Mouse (Mus musculus) liver, embryonic 13.5 days (tissue): ENCODE measurements at regions not wholly inside any gene's neighbourhood (a gene's known extent, or its start where the extent isn't known, plus 50 kb on each side); places are given as distances from the start of the nearest gene placed in this dataset.

Experiments
- ATAC-seq: fragments of 200-750 bp; cut with Nextera tagmentation; 2 replicates; pipeline ENCODE4 v1.8.0; 2017; ENCODE audit warnings: low read depth, mild to moderate bottlenecking, moderate number of reproducible peaks, moderate library complexity
- DNase-seq: peaks from one replicate; pipeline ENCODE4 v3.0.0; 2022
- H3K27ac ChIP-seq: fragments of 300-500 bp; sonication (generic); 2 replicates; pipeline ENCODE4 v1.5.1; 2015; ENCODE audit warnings: moderate library complexity, mild to moderate bottlenecking, inconsistent platforms
- H3K27me3 ChIP-seq: fragments of 300-500 bp; sonication (generic); 2 replicates; pipeline ENCODE4 v1.6.1; 2015; ENCODE audit warnings: mild to moderate bottlenecking, inconsistent platforms
- H3K36me3 ChIP-seq: fragments of 300-500 bp; sonication (generic); 2 replicates; pipeline ENCODE4 v1.6.1; 2015; ENCODE audit warnings: mild to moderate bottlenecking, inconsistent platforms
- H3K4me1 ChIP-seq: fragments of 300-500 bp; sonication (generic); replicated peaks from 2 replicates; pipeline ENCODE4 v1.6.1; 2015; ENCODE audit warnings: inconsistent platforms
- H3K4me2 ChIP-seq: fragments of 300-500 bp; sonication (generic); 2 replicates; pipeline ENCODE4 v1.6.1; 2015; ENCODE audit warnings: inconsistent platforms, mild to moderate bottlenecking, moderate library complexity
- H3K4me3 ChIP-seq: fragments of 300-500 bp; sonication (generic); replicated peaks from 2 replicates; pipeline ENCODE4 v1.5.1; 2015; ENCODE audit warnings: mild to moderate bottlenecking, inconsistent platforms
- H3K9ac ChIP-seq: fragments of 300-500 bp; sonication (generic); 2 replicates; pipeline ENCODE4 v1.6.1; 2015; ENCODE audit warnings: mild to moderate bottlenecking, inconsistent platforms
- H3K9me3 ChIP-seq: fragments of 300-500 bp; sonication (generic); replicated peaks from 2 replicates; pipeline ENCODE4 v1.6.1; 2016; ENCODE audit warnings: inconsistent platforms
- WGBS: fragments of 180-500 bp; shearing (Covaris S2); methylation state at CpG from one replicate; pipeline ENCODE4 v1.1.7; 2015; ENCODE audit not compliant: insufficient replicate concordance; 5-methylcytosine and 5-hydroxymethylcytosine counted together

DNA sequence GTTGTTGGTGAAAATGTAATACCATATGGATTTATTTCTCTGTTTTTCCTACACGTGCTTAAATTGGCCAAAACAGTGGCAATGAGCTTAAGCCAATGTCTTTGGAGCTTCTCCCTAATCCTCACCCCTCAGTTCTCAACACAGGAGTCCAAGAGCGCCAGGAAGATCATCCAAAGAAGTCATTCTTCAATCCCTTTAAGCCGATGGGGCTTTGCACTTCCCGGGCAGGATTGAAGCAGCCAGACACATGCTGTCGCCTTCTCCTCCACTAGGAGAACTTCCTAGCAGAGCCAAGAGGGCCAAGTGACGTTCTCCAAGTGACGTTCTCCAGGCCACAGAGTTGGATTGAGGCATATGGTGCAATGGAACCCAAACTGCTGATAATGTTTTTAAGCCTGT lies 286.3 kb upstream of the Actbl2 start:
- no peaks in the 10 kb centered on the region for H3K27me3 ChIP-seq
- no peak overlapping the region for H3K9ac ChIP-seq
- DNase-seq (no peak), ATAC-seq (no peak)
- H3K9me3 ChIP-seq = no peaks in the 10 kb centered on the region
- 45% methylated on average over 7 of the region's 7 CpGs for WGBS
- H3K27ac ChIP-seq = no peak overlapping the region
- H3K4me1 ChIP-seq = peaks cover 7% of the 10 kb centered on the region; the same call in 1 of the 2 replicates
- H3K36me3 ChIP-seq = no peaks in the 10 kb centered on the region
- no peak overlapping the region for H3K4me3 ChIP-seq
- no peak overlapping the region for H3K4me2 ChIP-seq

DNA sequence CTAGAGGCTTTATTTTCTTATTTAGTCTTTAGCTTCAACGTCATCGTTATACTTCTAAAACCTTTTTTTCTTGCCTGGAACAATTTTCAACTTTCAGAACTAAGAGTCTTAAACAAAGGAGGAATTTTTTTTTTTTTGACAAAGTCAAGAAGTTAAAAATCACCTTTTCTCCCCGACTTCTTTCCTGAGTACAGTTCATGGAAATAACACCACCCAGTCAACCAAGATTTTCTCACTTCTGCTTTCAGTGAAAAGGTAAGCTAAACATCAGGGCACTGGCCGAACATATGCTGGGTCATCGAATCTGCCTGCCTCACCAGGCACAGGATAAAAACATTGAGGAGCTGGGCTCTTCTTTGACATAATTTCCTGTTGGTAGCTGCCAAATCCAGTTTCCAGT lies 277.4 kb upstream of the Actbl2 start:
- no peak for ATAC-seq

DNA sequence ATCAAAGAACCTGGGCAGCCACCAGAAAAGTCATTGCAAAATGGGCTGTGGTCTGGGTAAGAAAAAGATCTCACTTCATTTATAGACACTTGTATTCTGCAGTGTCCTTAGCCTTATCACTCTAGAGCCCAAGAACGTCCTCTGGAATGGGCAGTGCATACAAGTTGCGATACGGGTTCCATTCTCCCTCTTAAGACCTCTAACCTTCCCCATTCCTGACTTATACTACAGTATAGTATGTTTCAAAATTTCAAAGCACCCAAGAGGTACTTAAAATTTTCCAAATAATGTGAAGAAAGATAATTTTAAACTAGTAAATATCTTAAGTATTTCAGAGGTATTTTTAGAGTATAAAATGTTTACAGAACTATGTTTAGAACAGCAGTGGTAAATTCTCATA lies 276.8 kb upstream of the Actbl2 start:
- H3K9ac ChIP-seq = no peak overlapping the region
- no peaks in the 10 kb centered on the region for H3K27me3 ChIP-seq
- H3K27ac ChIP-seq = no peak overlapping the region
- no peaks in the 10 kb centered on the region for H3K9me3 ChIP-seq
- no peaks in the 10 kb centered on the region for H3K4me1 ChIP-seq
- no peak overlapping the region for H3K4me2 ChIP-seq
- H3K4me3 ChIP-seq = no peak overlapping the region
- WGBS = 73% methylated on average over 3 of the region's 3 CpGs
- ATAC-seq (no peak), DNase-seq (no peak)
- H3K36me3 ChIP-seq = no peaks in the 10 kb centered on the region

More for the DNA sequence above, 277.4 kb upstream of the Actbl2 start:
- Histone ChIP-seq H3K4me2 (no peak overlapping the region), H3K27ac (no peak overlapping the region), H3K36me3 (no peaks in the 10 kb centered on the region), H3K9me3 (no peaks in the 10 kb centered on the region), H3K4me3 (no peak overlapping the region), H3K4me1 (no peaks in the 10 kb centered on the region), H3K9ac (no peak overlapping the region), H3K27me3 (no peaks in the 10 kb centered on the region)
- 71% methylated on average over 5 of the region's 5 CpGs for WGBS
- DNase-seq = no peak

DNA sequence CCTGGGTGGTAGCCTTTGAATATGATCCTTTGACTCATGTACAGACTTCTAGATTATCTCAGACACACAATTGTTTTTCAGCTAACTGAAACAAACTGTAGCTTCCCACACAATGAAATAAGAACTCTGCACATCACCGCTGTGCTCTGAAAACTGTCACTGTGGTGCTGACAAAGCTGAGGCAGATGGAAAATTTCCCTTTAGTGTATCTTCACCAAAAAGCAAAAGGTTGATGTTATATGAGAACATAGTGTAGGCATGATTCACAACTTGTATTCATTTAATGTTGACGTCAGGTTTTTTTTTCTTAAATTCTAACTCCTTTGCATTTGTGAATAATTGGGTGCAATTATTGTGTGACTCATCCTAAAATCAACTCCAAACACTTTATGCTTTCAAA lies 264.1 kb upstream of the Actbl2 start:
- Histone ChIP-seq H3K4me3 (no peak overlapping the region), H3K4me1 (no peaks in the 10 kb centered on the region), H3K27me3 (no peaks in the 10 kb centered on the region), H3K27ac (no peak overlapping the region), H3K4me2 (no peak overlapping the region), H3K9me3 (no peaks in the 10 kb centered on the region), H3K9ac (no peak overlapping the region), H3K36me3 (no peaks in the 10 kb centered on the region)
- WGBS = 85% methylated on average over 2 of the region's 2 CpGs
- no peak for DNase-seq
- no peak for ATAC-seq

DNA sequence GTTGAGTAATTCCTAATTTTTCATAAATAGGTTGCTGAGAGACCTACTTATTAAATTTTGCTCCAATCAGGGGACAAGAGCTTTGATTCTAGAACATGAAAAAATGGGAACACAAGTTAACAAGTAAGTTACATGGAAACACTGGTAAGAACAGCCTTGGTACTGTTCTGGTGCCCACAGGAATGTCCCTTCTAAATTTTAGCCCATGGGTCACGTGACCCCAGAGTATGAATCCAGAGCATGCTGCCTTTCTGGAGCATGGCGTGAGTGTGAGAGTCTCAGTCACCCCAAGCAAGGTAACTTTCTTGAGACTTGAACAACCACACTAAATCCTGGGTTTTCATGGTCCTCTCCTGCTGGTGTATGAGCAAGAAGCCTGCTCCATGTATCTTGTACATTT lies 263.7 kb upstream of the Actbl2 start:
- DNase-seq (no peak), ATAC-seq (no peak)
- Histone ChIP-seq H3K27ac (no peak overlapping the region), H3K9ac (no peak overlapping the region), H3K4me1 (no peaks in the 10 kb centered on the region), H3K4me2 (no peak overlapping the region), H3K4me3 (no peak overlapping the region), H3K27me3 (no peaks in the 10 kb centered on the region), H3K36me3 (no peaks in the 10 kb centered on the region), H3K9me3 (no peaks in the 10 kb centered on the region)
- 70% methylated on average over 2 of the region's 2 CpGs for WGBS

DNA sequence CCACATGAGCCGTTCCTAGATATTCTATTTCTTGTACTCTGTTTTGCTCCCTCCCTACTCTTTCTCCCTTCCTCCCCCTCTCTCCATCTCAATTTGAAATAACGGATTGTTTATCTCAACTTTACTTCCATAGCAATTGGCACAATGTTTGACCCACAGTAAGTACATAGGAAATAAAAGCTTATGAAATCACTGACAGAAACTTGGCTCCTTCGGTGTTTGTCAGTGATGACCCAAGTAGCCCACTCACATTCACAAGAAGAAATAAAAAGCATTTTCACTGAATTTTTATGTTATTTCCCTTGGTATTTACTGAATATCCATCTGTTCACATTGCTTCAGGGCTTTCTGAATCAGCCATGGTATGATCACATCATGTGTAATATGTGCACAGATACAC lies 260.2 kb upstream of the Actbl2 start:
- 57% methylated on average over 3 of the region's 3 CpGs for WGBS
- Histone ChIP-seq H3K4me1 (no peaks in the 10 kb centered on the region), H3K27me3 (no peaks in the 10 kb centered on the region), H3K4me3 (no peak overlapping the region), H3K9ac (no peak overlapping the region), H3K4me2 (no peak overlapping the region), H3K9me3 (no peaks in the 10 kb centered on the region), H3K36me3 (no peaks in the 10 kb centered on the region), H3K27ac (no peak overlapping the region)
- ATAC-seq (no peak), DNase-seq (no peak)

DNA sequence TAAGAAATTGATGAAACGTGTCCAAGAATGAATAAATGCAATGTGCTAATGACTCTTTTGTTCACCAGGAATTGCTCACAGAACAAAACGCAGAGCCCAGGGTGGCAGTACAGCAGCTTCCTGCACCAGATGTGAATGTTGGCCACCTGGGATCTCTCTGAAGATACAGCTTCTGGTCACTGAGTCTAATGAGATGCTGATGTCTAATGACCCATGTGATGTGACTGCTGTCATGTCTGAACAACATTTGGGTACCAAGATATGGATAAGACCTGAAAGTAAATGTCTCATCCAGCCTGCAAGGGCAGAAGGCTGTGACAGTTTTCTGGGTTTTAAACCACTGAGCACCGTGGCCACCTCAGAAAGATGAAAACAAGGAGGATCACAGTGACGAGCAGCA lies 252.1 kb upstream of the Actbl2 start:
- WGBS = 61% methylated on average over 4 of the region's 4 CpGs
- Histone ChIP-seq H3K9ac (no peak overlapping the region), H3K4me1 (no peaks in the 10 kb centered on the region), H3K36me3 (no peaks in the 10 kb centered on the region), H3K9me3 (no peaks in the 10 kb centered on the region), H3K27me3 (no peaks in the 10 kb centered on the region), H3K27ac (no peak overlapping the region), H3K4me3 (no peak overlapping the region), H3K4me2 (no peak overlapping the region)
- ATAC-seq (no peak), DNase-seq (no peak)

DNA sequence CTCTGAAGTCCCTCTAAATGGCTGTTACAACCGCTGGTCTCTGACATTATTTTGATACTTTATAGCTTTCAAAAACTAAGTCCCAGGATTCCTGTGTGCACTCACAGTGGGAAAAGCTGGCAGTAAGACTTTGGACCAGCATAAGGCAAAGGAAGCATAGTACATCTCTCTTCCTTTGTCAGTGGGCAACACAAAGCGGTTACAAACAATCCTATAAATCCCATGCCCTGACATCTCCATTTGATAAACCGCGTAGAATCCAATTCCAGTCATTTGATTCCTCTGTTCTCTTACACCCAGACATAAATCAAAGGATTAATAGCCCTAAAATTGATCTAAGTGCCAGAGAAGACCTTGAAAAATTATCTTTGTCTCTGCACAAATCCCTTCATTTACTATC lies 240.7 kb upstream of the Actbl2 start:
- H3K4me1 ChIP-seq = no peaks in the 10 kb centered on the region
- H3K9ac ChIP-seq = no peak overlapping the region
- H3K4me3 ChIP-seq = no peak overlapping the region
- 79% methylated on average over 4 of the region's 4 CpGs for WGBS
- H3K9me3 ChIP-seq = no peaks in the 10 kb centered on the region
- H3K27ac ChIP-seq = no peak overlapping the region
- no peak for DNase-seq
- no peaks in the 10 kb centered on the region for H3K27me3 ChIP-seq
- H3K4me2 ChIP-seq = no peak overlapping the region
- H3K36me3 ChIP-seq = no peaks in the 10 kb centered on the region
- no peak for ATAC-seq

DNA sequence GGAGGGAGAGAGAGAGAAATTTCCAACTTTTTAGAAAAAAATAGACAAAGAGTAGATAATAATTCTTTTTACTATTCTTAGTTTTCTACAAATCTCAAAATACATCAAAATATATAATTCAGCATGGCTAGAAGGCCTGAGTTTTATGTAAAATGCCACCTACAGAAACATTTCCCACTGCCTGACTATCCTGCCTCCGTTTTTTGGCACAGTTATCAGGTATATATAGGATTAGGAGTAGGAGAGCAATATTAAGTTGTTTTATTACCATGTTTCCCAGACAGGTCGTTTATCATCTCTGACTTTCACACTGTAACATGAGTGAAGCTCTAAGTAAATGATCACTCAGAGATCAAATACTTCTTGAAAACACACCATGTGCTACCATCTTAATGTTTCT lies 224.7 kb upstream of the Actbl2 start:
- no peak overlapping the region for H3K9ac ChIP-seq
- no peaks in the 10 kb centered on the region for H3K4me1 ChIP-seq
- WGBS = 38% methylated on average over 2 of the region's 2 CpGs
- no peaks in the 10 kb centered on the region for H3K9me3 ChIP-seq
- no peak for ATAC-seq
- no peak overlapping the region for H3K4me3 ChIP-seq
- no peak overlapping the region for H3K4me2 ChIP-seq
- H3K27ac ChIP-seq = no peak overlapping the region
- H3K36me3 ChIP-seq = no peaks in the 10 kb centered on the region
- H3K27me3 ChIP-seq = no peaks in the 10 kb centered on the region
- DNase-seq = no peak

DNA sequence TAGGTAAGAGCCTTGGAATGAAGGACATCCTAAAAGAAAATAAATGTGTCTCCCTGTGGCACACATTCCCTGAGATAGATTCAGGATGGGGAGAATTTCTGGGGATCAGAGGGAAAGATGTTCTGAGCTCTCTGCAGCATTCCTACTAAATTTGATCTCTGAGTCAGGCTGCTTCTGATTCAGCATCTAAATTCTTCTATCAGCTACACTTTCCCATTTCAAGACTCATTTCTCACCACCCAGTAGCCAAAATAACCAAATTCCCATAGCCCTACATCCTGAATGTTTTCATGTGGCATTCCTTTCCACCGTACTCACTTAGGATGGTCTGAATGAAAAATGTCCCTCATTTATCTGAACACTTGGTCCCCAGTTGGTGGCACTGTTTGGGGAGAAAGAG lies 223.2 kb upstream of the Actbl2 start:
- no peak for DNase-seq
- H3K9ac ChIP-seq = no peak overlapping the region
- ATAC-seq = no peak
- no peaks in the 10 kb centered on the region for H3K4me1 ChIP-seq
- no peak overlapping the region for H3K27ac ChIP-seq
- no peak overlapping the region for H3K4me3 ChIP-seq
- 68% methylated on average over 1 of the region's 1 CpGs for WGBS
- H3K27me3 ChIP-seq = no peaks in the 10 kb centered on the region
- H3K36me3 ChIP-seq = no peaks in the 10 kb centered on the region
- H3K4me2 ChIP-seq = no peak overlapping the region
- no peaks in the 10 kb centered on the region for H3K9me3 ChIP-seq

DNA sequence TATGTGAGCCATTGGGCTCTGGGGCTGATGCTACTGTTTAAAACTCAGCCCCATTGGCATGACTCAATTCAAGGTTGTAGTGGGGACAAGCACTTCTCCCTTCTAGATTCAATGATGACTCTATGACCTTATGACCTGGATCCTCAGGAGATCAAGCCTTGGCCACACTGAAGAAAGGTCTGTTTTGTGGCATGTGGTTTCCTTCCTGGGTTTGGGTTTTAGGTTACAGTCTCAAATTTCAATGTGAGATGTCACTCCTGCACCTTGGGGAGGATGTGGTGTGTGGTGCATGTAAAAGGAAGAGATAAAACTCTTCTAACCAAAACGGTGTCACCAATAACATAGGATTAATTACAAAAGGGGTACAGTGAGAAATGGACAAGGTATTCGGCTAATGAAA lies 211.2 kb upstream of the Actbl2 start:
- DNase-seq (no peak), ATAC-seq (no peak)

DNA sequence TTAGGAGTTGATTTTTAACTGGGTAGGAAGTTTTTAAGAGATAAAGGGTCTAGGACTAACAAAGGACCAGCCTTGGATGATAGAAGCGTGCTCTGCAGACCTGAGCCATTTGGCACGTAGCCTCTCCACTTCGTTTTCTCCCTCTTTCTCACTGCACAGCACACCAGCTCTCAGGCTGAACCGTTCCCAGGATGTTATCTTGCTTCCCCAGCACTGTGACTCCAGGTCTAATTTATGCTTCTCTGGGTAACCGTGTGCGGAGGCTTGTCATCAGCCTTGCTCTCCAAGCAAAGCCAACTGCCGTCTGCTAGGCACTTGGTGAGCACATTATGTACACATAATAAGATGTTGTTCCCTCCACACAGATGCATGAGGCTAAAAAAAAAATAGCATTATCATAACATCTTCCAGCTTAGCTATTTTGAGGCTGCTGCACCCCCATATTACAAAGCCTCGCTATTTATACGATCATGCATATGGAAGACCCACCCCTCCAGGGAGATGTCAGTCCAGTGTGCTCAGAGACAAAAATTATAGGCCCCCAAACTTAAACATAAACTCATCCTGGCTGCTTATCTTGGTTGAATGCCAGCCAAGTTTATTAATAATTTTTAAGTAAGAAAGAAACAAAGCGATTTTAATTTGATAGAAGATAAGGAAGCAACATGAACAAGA lies 210.3 kb upstream of the Actbl2 start:
- Histone ChIP-seq H3K9ac (no peak overlapping the region), H3K27ac (no peak overlapping the region), H3K36me3 (no peaks in the 10 kb centered on the region), H3K4me3 (no peak overlapping the region), H3K9me3 (no peaks in the 10 kb centered on the region), H3K27me3 (no peaks in the 10 kb centered on the region), H3K4me2 (no peak overlapping the region; the same call in 1 of the 2 replicates), H3K4me1 (peaks cover 8% of the 10 kb centered on the region)
- DNase-seq (peak; percentile 8), ATAC-seq (peak; percentile 80)
- WGBS = 16% methylated on average over 10 of the region's 10 CpGs

More for the DNA sequence above, 211.2 kb upstream of the Actbl2 start:
- H3K9ac ChIP-seq = no peak overlapping the region
- H3K27ac ChIP-seq = no peak overlapping the region
- no peak overlapping the region for H3K4me3 ChIP-seq
- no peaks in the 10 kb centered on the region for H3K9me3 ChIP-seq
- peaks cover 8% of the 10 kb centered on the region for H3K4me1 ChIP-seq
- H3K27me3 ChIP-seq = no peaks in the 10 kb centered on the region
- H3K4me2 ChIP-seq = no peak overlapping the region
- 11% methylated on average over 2 of the region's 2 CpGs for WGBS
- no peaks in the 10 kb centered on the region for H3K36me3 ChIP-seq
